In genomic region chr11:21237474-21238278, GRCm38 (mm10) we compare ENCODE assay signal across 8 mouse cellular contexts. TPM values are rescaled to one million over a fixed set of nuclear protein-coding genes. Genes with fewer than 3 reads are reported as not detected.
A peak's percentile ranks its signal among the peaks of the same experiment; 100 is the strongest.
DNase-seq lines count a peak whose midpoint lies in the region; ATAC-seq lines count a peak whose summit lies in the region.

No protein-coding gene starts in this region.

- H3K9me3 ChIP-seq in kidney, embryonic 15.5 days (replicated peaks), result no peaks in the 10 kb centered on the region
- H3K9me3 ChIP-seq in hindbrain, embryonic 14.5 days (ENCODE audit: control insufficient read depth, low read length), result no peaks in the 10 kb centered on the region
- no peaks in the 10 kb centered on the region for H3K9me3 ChIP-seq in midbrain, embryonic 12.5 days

- H3K9ac ChIP-seq in kidney, embryonic 15.5 days, result no peak overlapping the region
- peak overlapping the region; percentile 97; the same call in 1 of the 2 replicates for H3K9ac ChIP-seq in hindbrain, embryonic 14.5 days
- no peak overlapping the region for H3K9ac ChIP-seq in midbrain, embryonic 12.5 days (replicated peaks)

- no peaks in the 10 kb centered on the region for H3K27me3 ChIP-seq in kidney, embryonic 15.5 days
- H3K27me3 ChIP-seq in hindbrain, embryonic 14.5 days (ENCODE audit: control insufficient read depth, insufficient read depth, low read length), result no peaks in the 10 kb centered on the region
- no peaks in the 10 kb centered on the region for H3K27me3 ChIP-seq in midbrain, embryonic 12.5 days

- peak overlapping the region; percentile 67 for H3K4me2 ChIP-seq in kidney, embryonic 15.5 days
- H3K4me2 ChIP-seq in hindbrain, embryonic 14.5 days (replicated peaks), result peak overlapping the region; percentile 62
- peak overlapping the region; percentile 67 for H3K4me2 ChIP-seq in midbrain, embryonic 12.5 days (replicated peaks)

- WGBS in kidney, embryonic 15.5 days, result 92% methylated on average over 2 of the region's 2 CpGs
- WGBS in hindbrain, embryonic 14.5 days, result 97% methylated on average over 2 of the region's 2 CpGs
- WGBS in midbrain, embryonic 12.5 days, result 98% methylated on average over 2 of the region's 2 CpGs

- peaks cover 15% of the 10 kb centered on the region; the same call in 1 of the 2 replicates for H3K4me1 ChIP-seq in kidney, embryonic 15.5 days
- peaks cover 26% of the 10 kb centered on the region for H3K4me1 ChIP-seq in hindbrain, embryonic 14.5 days (replicated peaks; ENCODE audit: control insufficient read depth, insufficient read depth, low read length)
- H3K4me1 ChIP-seq in midbrain, embryonic 12.5 days, result peaks cover 10% of the 10 kb centered on the region

- no peak for DNase-seq in kidney, postnatal 10 days
- DNase-seq in NIH3T3 (ENCODE audit: low read depth), result peak; percentile 24
- DNase-seq in hindbrain, embryonic 14.5 days (ENCODE audit: low spot score), result no peak
- no peak for DNase-seq in spleen, postnatal 36 days (ENCODE audit: low spot score in 2 of 2)
- no peak for DNase-seq in cerebellum, adult 11-12 months

- peak overlapping the region; percentile 92; the same call in 1 of the 2 replicates for H3K4me3 ChIP-seq in kidney, embryonic 15.5 days (replicated peaks)
- H3K4me3 ChIP-seq in hindbrain, embryonic 14.5 days (replicated peaks; ENCODE audit: low read length), result peak overlapping the region; percentile 96
- peak overlapping the region; percentile 90 for H3K4me3 ChIP-seq in midbrain, embryonic 12.5 days

- H3K36me3 ChIP-seq in kidney, embryonic 15.5 days, result no peaks in the 10 kb centered on the region
- no peaks in the 10 kb centered on the region for H3K36me3 ChIP-seq in hindbrain, embryonic 14.5 days (replicated peaks; ENCODE audit: control insufficient read depth, insufficient read depth)
- no peaks in the 10 kb centered on the region for H3K36me3 ChIP-seq in midbrain, embryonic 12.5 days

- no peak for ATAC-seq in kidney, embryonic 15.5 days (replicated peaks; ENCODE audit: low FRiP score)
- no peak for ATAC-seq in hindbrain, embryonic 14.5 days (ENCODE audit: low FRiP score)
- ATAC-seq in midbrain, embryonic 12.5 days (ENCODE audit: low FRiP score, low read depth), result no peak
- no peak for ATAC-seq in granulocyte monocyte progenitor cell, adult 5-6 weeks (replicated peaks; ENCODE audit: poor library complexity, severe bottlenecking)

- H3K27ac ChIP-seq in kidney, embryonic 15.5 days, result peak overlapping the region; percentile 97; the same call in 1 of the 2 replicates
- H3K27ac ChIP-seq in hindbrain, embryonic 14.5 days, result peak overlapping the region; percentile 95; the same call in 1 of the 2 replicates
- peak overlapping the region; percentile 97; the same call in 1 of the 2 replicates for H3K27ac ChIP-seq in midbrain, embryonic 12.5 days (replicated peaks)

RNA-seq across cellular contexts. Expression of gene Vps54, which starts 1.4 kb away (rescaled TPM):
- polyA plus RNA-seq in kidney, embryonic 15.5 days (2015; fragmentation: Nextera tagmentation; extraction: Ambion mirVana), result 14.1 and 14.5 TPM in 2 replicates
- polyA plus RNA-seq in hindbrain, embryonic 14.5 days (2014; fragmentation: Nextera tagmentation; extraction: Ambion mirVana), result 13.3 and 14.9 TPM in 2 replicates
- polyA plus RNA-seq in midbrain, embryonic 12.5 days (2016; fragmentation: Nextera tagmentation; extraction: Ambion mirVana), result 15.5 and 18.5 TPM in 2 replicates
- 30.2 and 33.9 TPM in 2 replicates for total RNA-seq in granulocyte monocyte progenitor cell, adult 5-6 weeks (2014; fragmentation: Nextera tagmentation)
- total RNA-seq in granulocyte monocyte progenitor cell, adult 5-6 weeks (2017), result 38.6 and 44.1 TPM in 2 replicates
